Mouse (Mus musculus) testis, adult 2 months (tissue): ENCODE measurements around the gene Ergic1.

Experiments used
- CTCF ChIP-seq: fragments of 200-500 bp; IDR thresholded peaks from 2 replicates; pipeline ENCODE4 v1.5.1; 2012; ENCODE audit warnings: low read depth, mild to moderate bottlenecking, inconsistent platforms, low read length, moderate library complexity; ENCODE audit not compliant: control insufficient read depth, insufficient read depth, insufficient replicate concordance
- POLR2A ChIP-seq: fragments of 200-500 bp; IDR thresholded peaks from 2 replicates; pipeline ENCODE4 v1.6.1; 2012; ENCODE audit warnings: low read depth, mild to moderate bottlenecking, inconsistent platforms, low read length, moderate library complexity; ENCODE audit not compliant: control insufficient read depth

DNA sequence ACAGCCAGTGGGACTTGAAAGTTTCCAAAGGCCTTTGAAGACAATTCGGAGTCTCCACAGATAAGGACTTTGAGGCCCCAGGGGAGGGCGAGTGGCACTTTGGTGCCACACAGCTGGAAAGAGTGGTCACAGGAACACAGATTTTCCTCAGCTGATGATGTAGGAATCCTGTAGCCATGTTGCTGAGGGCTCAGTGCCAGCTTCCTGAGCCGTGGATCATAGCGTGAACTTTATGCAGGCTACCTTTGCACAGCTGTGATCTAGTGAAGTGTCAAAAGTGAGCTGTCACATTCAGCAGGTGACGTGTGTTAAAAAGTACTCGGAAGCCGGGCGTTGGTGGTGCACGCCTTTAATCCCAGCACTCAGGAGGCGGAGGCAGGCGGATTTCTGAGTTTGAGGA lies 16.0 kb downstream of the Ergic1 start:
- no peak for TF ChIP-seq CTCF
- no peak for TF ChIP-seq POLR2A
